Mouse (Mus musculus): ENCODE measurements around the gene Snw1. TPM values are rescaled to one million over a fixed set of nuclear protein-coding genes. Genes with fewer than 3 reads are reported as not detected.

Snw1 gene
- polyA plus RNA-seq (2014; fragmentation: Illumina TruSeq; extraction: RNeasy Lipid Tissue Mini Kit (QIAGEN cat#74804); ENCODE audit: low read depth, low replicate concordance): 35.2 TPM

DNA sequence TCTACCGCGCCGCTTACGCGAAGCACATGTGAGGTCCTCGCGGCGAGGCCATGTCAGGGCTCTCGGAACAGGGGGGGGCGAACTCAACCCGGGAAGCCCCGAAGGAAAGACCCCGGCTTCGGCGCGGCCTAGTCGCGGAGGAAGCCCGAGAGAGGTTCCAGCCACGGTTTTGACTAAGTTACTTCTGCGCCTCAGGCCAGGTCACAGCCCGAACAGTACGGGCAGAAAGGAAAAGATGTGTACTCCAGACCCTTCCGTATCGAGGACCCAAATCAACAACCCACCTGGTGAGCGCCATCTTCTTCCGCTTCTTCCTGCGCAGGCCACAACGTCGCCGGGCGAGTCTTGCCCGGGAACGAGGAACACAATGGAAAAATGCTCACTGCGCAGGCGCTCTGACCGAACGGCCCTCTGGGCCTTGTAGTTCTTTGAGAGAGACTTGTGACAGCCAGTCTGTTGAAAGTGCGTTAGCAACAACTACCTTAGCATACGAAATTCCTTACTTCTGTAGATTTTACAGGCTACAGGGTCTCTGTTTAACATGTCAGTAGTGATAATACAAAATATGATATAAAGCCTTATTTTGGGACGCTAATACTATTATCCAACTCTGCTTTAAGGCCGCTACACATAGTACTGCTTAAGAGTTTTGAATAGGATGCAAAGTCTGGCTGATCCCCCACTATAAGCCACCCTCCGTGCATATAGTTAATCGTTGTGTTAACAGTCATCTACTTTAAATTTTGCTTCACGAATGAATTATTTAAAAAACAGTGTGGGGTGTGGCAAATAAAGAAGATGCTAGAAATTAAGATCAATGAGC, at the start of gene Snw1:
Gene Snw1 (minus strand): TSS at position 311 of the 823 bp plus-strand sequence.

DNA sequence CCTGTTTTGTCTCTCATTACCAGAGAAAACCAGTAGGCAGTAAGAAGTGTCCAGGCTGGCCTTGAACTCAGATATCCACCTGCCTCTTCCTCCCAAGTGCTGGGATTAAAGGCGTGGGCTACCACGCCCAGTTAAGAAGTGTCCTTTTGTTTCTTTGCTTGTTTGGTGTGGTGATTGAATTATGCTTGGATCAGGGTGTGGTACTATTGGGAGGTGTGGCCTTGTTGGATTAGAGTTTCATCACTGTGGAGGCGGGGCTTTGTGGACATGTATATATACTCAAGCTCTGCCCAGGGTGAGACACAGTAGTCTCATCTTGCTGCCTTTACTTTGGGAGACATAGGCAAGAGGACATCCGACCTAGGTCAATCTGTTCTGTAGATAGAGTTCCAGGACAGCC, 41.9 kb upstream of the Snw1 start, which contains the start of gene Gm8300:
Gene Gm8300 (plus strand): TSS at position 301 of the 400 bp plus-strand sequence.

DNA sequence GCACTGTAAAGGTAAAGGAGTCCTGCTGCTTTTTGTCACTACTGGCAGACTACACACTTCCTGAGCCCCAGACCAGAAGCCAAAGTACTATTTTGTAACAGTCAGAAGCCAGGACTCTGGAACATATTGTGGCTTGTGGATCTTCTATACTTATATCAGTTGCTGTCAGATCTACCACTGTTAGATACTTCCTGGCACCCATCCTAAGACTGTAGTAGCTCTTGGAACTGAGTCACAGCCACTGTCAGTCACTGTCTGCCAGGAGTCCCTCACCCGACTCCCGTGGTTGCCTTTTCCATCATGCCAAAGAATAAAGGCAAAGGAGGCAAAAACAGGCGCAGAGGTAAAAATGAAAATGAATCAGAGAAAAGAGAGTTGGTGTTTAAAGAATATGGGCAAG, 22.3 kb upstream of the Snw1 start, which contains the start of gene Gm5788:
Gene Gm5788 (plus strand): TSS at position 301 of the 400 bp plus-strand sequence.

DNA sequence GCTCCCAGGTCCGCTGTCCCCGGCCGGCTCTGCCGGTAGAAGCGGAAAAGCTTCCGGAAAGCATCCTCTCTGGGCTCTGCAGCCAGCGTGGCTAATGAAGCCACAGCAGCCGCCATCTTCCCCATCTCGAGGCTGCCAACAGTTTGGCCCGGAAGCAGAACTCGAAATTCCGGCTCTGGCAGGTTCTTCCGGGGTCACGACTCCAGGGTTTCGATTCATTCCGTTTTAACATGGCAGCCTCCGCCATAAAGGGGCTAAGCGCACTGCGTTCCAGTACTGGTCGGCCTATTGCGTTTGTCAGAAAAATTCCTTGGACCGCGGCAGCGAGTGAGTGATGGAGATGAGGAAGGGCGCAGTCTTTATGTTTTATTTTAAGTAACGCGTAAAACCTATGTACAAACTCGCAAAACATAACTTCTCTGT, 28.4 kb downstream of the Snw1 start, which contains the start of the genes Slirp and Alkbh1:
Gene Slirp (plus strand): TSS at position 197 of the 423 bp plus-strand sequence.
Gene Alkbh1 (minus strand): TSS at position 318 of the 423 bp plus-strand sequence.

Other genes starting within 250 kb of the Snw1 start
- gene Noxred1, start 233.5 kb downstream of the Snw1 start, polyA plus RNA-seq (2014; fragmentation: Illumina TruSeq; extraction: RNeasy Lipid Tissue Mini Kit (QIAGEN cat#74804); ENCODE audit: low read depth, low replicate concordance): not detected
- gene Vipas39, start 206.0 kb downstream of the Snw1 start, polyA plus RNA-seq (2014; fragmentation: Illumina TruSeq; extraction: RNeasy Lipid Tissue Mini Kit (QIAGEN cat#74804); ENCODE audit: low read depth, low replicate concordance): 7.5 TPM
- 113 TPM for gene Ahsa1, start 205.8 kb downstream of the Snw1 start, polyA plus RNA-seq (2014; fragmentation: Illumina TruSeq; extraction: RNeasy Lipid Tissue Mini Kit (QIAGEN cat#74804); ENCODE audit: low read depth, low replicate concordance)
- gene Ism2, start 172.6 kb downstream of the Snw1 start, polyA plus RNA-seq (2014; fragmentation: Illumina TruSeq; extraction: RNeasy Lipid Tissue Mini Kit (QIAGEN cat#74804); ENCODE audit: low read depth, low replicate concordance): not detected
- gene Sptlc2, start 83.9 kb downstream of the Snw1 start, polyA plus RNA-seq (2014; fragmentation: Illumina TruSeq; extraction: RNeasy Lipid Tissue Mini Kit (QIAGEN cat#74804); ENCODE audit: low read depth, low replicate concordance): 31.9 TPM
- 74.0 TPM for gene Slirp, start 28.4 kb downstream of the Snw1 start, polyA plus RNA-seq (2014; fragmentation: Illumina TruSeq; extraction: RNeasy Lipid Tissue Mini Kit (QIAGEN cat#74804); ENCODE audit: low read depth, low replicate concordance)
- 6.9 TPM for gene Alkbh1, start 28.3 kb downstream of the Snw1 start, polyA plus RNA-seq (2014; fragmentation: Illumina TruSeq; extraction: RNeasy Lipid Tissue Mini Kit (QIAGEN cat#74804); ENCODE audit: low read depth, low replicate concordance)
- gene Gm5788, start 22.4 kb upstream of the Snw1 start, polyA plus RNA-seq (2014; fragmentation: Illumina TruSeq; extraction: RNeasy Lipid Tissue Mini Kit (QIAGEN cat#74804); ENCODE audit: low read depth, low replicate concordance): not detected
- gene Gm8300, start 42.0 kb upstream of the Snw1 start, polyA plus RNA-seq (2014; fragmentation: Illumina TruSeq; extraction: RNeasy Lipid Tissue Mini Kit (QIAGEN cat#74804); ENCODE audit: low read depth, low replicate concordance): not detected
- gene Oog1, start 130.4 kb upstream of the Snw1 start, polyA plus RNA-seq (2014; fragmentation: Illumina TruSeq; extraction: RNeasy Lipid Tissue Mini Kit (QIAGEN cat#74804); ENCODE audit: low read depth, low replicate concordance): not detected
- not detected for gene Gm4027, start 146.6 kb upstream of the Snw1 start, polyA plus RNA-seq (2014; fragmentation: Illumina TruSeq; extraction: RNeasy Lipid Tissue Mini Kit (QIAGEN cat#74804); ENCODE audit: low read depth, low replicate concordance)
- gene Gm16381, start 172.3 kb upstream of the Snw1 start, polyA plus RNA-seq (2014; fragmentation: Illumina TruSeq; extraction: RNeasy Lipid Tissue Mini Kit (QIAGEN cat#74804); ENCODE audit: low read depth, low replicate concordance): not detected

Data from liver, adult 10 weeks (tissue).